In genomic region chr11:72447475-72447874, GRCm38 (mm10) we compare ENCODE assay signal across 16 mouse cellular contexts. TPM values are rescaled to one million over a fixed set of nuclear protein-coding genes. Genes with fewer than 3 reads are reported as not detected.
A peak's percentile ranks its signal among the peaks of the same experiment; 100 is the strongest.
DNase-seq lines count a peak whose midpoint lies in the region; ATAC-seq and TF ChIP-seq lines count a peak whose summit lies in the region.
"Had no signal": no experiment of that assay in that cellular context is flagged by ENCODE, and none has a peak within 500 bp of the region (broad histone marks: within the 10 kb centered on the region; RNA-seq: fewer than 3 reads in every experiment).

No protein-coding gene starts in this region.

- ATAC-seq in forebrain, postnatal 0 days: no peak
- ATAC-seq in forebrain, embryonic 14.5 days: no peak
- peak; percentile 17 to 25; a peak in 1 of 4 replicates for ATAC-seq in hematopoietic stem cell, adult 5-6 weeks (replicated peaks in 1 of 2; ENCODE audit: insufficient read depth in 1 of 2, low FRiP score in 2 of 2, low TSS enrichment in 1 of 2, low read depth in 1 of 2, poor library complexity in 2 of 2, severe bottlenecking in 2 of 2)
- ATAC-seq: intestine, embryonic 16.5 days; midbrain, embryonic 16.5 days had no signal

- peak; percentile 28 for TF ChIP-seq CTCF in forebrain, postnatal 0 days (IDR thresholded peaks at IDR 0.05; ENCODE audit: low read depth)
- 0 out of 2 replicates have a peak, but pooled peaks have one; percentile 17 for TF ChIP-seq CTCF in liver, adult 2 months (IDR thresholded peaks at IDR 0.05; ENCODE audit: low read depth, low read length)
- TF ChIP-seq CTCF in E14TG2a.4 (conservative IDR thresholded peaks at IDR 0.05; ENCODE audit: low read length): peak; percentile 18; the same call in 1 of the 2 replicates

- no peak for TF ChIP-seq POLR2A in liver, adult 2 months (IDR thresholded peaks at IDR 0.05; ENCODE audit: extremely low read depth, insufficient read depth, low read length)

- H3K27ac ChIP-seq in forebrain, postnatal 0 days (ENCODE audit: low read depth, low read length): no peak overlapping the region
- no peak overlapping the region for H3K27ac ChIP-seq in forebrain, embryonic 14.5 days (ENCODE audit: low read depth, low read length)
- no peak overlapping the region for H3K27ac ChIP-seq in liver, adult 2 months (replicated peaks; ENCODE audit: insufficient read depth, low read depth, low read length)
- H3K27ac ChIP-seq in hindbrain, embryonic 10.5 days: no peak overlapping the region
- H3K27ac ChIP-seq: embryonic facial prominence, embryonic 12.5 days; limb, embryonic 13.5 days; neural tube, embryonic 12.5 days had no signal

- H3K9me3 ChIP-seq in forebrain, postnatal 0 days (ENCODE audit: low read length): no peaks in the 10 kb centered on the region
- no peaks in the 10 kb centered on the region for H3K9me3 ChIP-seq in forebrain, embryonic 14.5 days (replicated peaks; ENCODE audit: control insufficient read depth, low read length)
- H3K9me3 ChIP-seq in E14TG2a.4 (ENCODE audit: low read length): no peaks in the 10 kb centered on the region
- H3K9me3 ChIP-seq in hindbrain, embryonic 10.5 days: no peaks in the 10 kb centered on the region
- H3K9me3 ChIP-seq: embryonic facial prominence, embryonic 12.5 days; limb, embryonic 13.5 days; neural tube, embryonic 12.5 days had no signal

- peaks cover 100% of the 10 kb centered on the region for H3K36me3 ChIP-seq in forebrain, postnatal 0 days (ENCODE audit: insufficient read depth)
- peaks cover 100% of the 10 kb centered on the region for H3K36me3 ChIP-seq in forebrain, embryonic 14.5 days (ENCODE audit: control insufficient read depth, insufficient read depth, low read length)
- peaks cover 43% of the 10 kb centered on the region for H3K36me3 ChIP-seq in liver, adult 2 months (ENCODE audit: control insufficient read depth, insufficient read depth, low read length)
- H3K36me3 ChIP-seq in E14TG2a.4 (ENCODE audit: insufficient read depth, low read length): peaks cover 100% of the 10 kb centered on the region
- peaks cover 100% of the 10 kb centered on the region for H3K36me3 ChIP-seq in hindbrain, embryonic 10.5 days

- H3K9ac ChIP-seq in forebrain, postnatal 0 days: no peak overlapping the region
- no peak overlapping the region for H3K9ac ChIP-seq in forebrain, embryonic 14.5 days (ENCODE audit: low read length)
- no peak overlapping the region for H3K9ac ChIP-seq in liver, adult 2 months (ENCODE audit: low read depth, low read length)
- H3K9ac ChIP-seq: embryonic facial prominence, embryonic 12.5 days; limb, embryonic 13.5 days; neural tube, embryonic 12.5 days had no signal

- H3K4me3 ChIP-seq in forebrain, postnatal 0 days (ENCODE audit: low read depth, low read length): no peak overlapping the region
- H3K4me3 ChIP-seq in forebrain, embryonic 14.5 days (ENCODE audit: low read depth, low read length): no peak overlapping the region
- H3K4me3 ChIP-seq in liver, adult 2 months (ENCODE audit: insufficient read depth, low read depth, low read length): no peak overlapping the region
- no peak overlapping the region for H3K4me3 ChIP-seq in E14TG2a.4 (replicated peaks; ENCODE audit: low read length)
- no peak overlapping the region for H3K4me3 ChIP-seq in hindbrain, embryonic 10.5 days
- H3K4me3 ChIP-seq: embryonic facial prominence, embryonic 12.5 days; limb, embryonic 13.5 days; neural tube, embryonic 12.5 days had no signal

- H3K79me2 ChIP-seq in liver, adult 2 months (ENCODE audit: control insufficient read depth, insufficient read depth, low read length): no peaks in the 10 kb centered on the region

- no peak overlapping the region for H3K4me2 ChIP-seq in forebrain, postnatal 0 days (ENCODE audit: low read depth)
- H3K4me2 ChIP-seq in forebrain, embryonic 14.5 days (ENCODE audit: low read length): no peak overlapping the region
- H3K4me2 ChIP-seq: embryonic facial prominence, embryonic 12.5 days; limb, embryonic 13.5 days; neural tube, embryonic 12.5 days had no signal

- H3K27me3 ChIP-seq in forebrain, postnatal 0 days (ENCODE audit: insufficient read depth, low read length): no peaks in the 10 kb centered on the region
- no peaks in the 10 kb centered on the region for H3K27me3 ChIP-seq in forebrain, embryonic 14.5 days (replicated peaks; ENCODE audit: control insufficient read depth, insufficient read depth, low read length)
- no peaks in the 10 kb centered on the region for H3K27me3 ChIP-seq in liver, adult 2 months (ENCODE audit: control insufficient read depth, insufficient read depth, low read length)
- H3K27me3 ChIP-seq in E14TG2a.4 (ENCODE audit: insufficient read depth, low read length): no peaks in the 10 kb centered on the region
- H3K27me3 ChIP-seq in hindbrain, embryonic 10.5 days (ENCODE audit: insufficient read depth, poor library complexity, severe bottlenecking): no peaks in the 10 kb centered on the region
- H3K27me3 ChIP-seq: embryonic facial prominence, embryonic 12.5 days; limb, embryonic 13.5 days; neural tube, embryonic 12.5 days had no signal

- no peaks in the 10 kb centered on the region for H3K4me1 ChIP-seq in forebrain, postnatal 0 days (ENCODE audit: insufficient read depth)
- peaks cover under 1% of the 10 kb centered on the region; the same call in 1 of the 2 replicates for H3K4me1 ChIP-seq in forebrain, embryonic 14.5 days (ENCODE audit: control insufficient read depth, insufficient read depth, low read length)
- H3K4me1 ChIP-seq in liver, adult 2 months (ENCODE audit: control insufficient read depth, insufficient read depth, low read length): no peaks in the 10 kb centered on the region
- peaks cover 99% of the 10 kb centered on the region for H3K4me1 ChIP-seq in E14TG2a.4 (replicated peaks; ENCODE audit: low read depth, low read length)
- H3K4me1 ChIP-seq in hindbrain, embryonic 10.5 days (replicated peaks): peaks cover 6% of the 10 kb centered on the region

- no peak for DNase-seq in forebrain, postnatal 0 days
- no peak for DNase-seq in forebrain, embryonic 14.5 days (ENCODE audit: low spot score)
- DNase-seq in liver, adult 2 months (ENCODE audit: extremely low read depth, low read depth, low spot score): no peak
- DNase-seq in liver: no peak
- DNase-seq in hindbrain, embryonic 10.5 days (ENCODE audit: low spot score): no peak
- DNase-seq in cerebellum, postnatal 4 days (ENCODE audit: low spot score in 2 of 2): no peak
- DNase-seq: heart, postnatal 36 days; right cerebral cortex, postnatal 4 days; thymus, postnatal 25 days had no signal

- 87% methylated on average over 8 of the region's 8 CpGs for WGBS in forebrain, postnatal 0 days
- 87% methylated on average over 8 of the region's 8 CpGs for WGBS in forebrain, embryonic 14.5 days
- 84% methylated on average over 8 of the region's 8 CpGs for WGBS in liver, adult 2 months
- WGBS in hindbrain, embryonic 10.5 days: 90% methylated on average over 8 of the region's 8 CpGs

RNA-seq across cellular contexts. Expression of gene Mybbp1a, which starts 6.3 kb away (rescaled TPM):
- total RNA-seq in forebrain, postnatal 0 days (2014; rRNA removed): 36.9 and 38.0 TPM in 2 replicates
- 50.0 and 52.4 TPM in 2 replicates for polyA plus RNA-seq in forebrain, postnatal 0 days (2015; fragmentation: Nextera tagmentation; extraction: Ambion mirVana)
- 80.5 and 82.1 TPM in 2 replicates for polyA plus RNA-seq in forebrain, embryonic 14.5 days (2014; fragmentation: Nextera tagmentation; extraction: Ambion mirVana)
- 13.7 and 18.8 TPM in 2 replicates for total RNA-seq in liver, adult 2 months (2014; rRNA removed)
- polyA plus RNA-seq in liver, adult 2 months (2012; rRNA removed): 14.8 and 21.6 TPM in 2 replicates
- total RNA-seq in hematopoietic stem cell, adult 5-6 weeks (2017): 145 and 148 TPM in 2 replicates
- 148 and 215 TPM in 2 replicates for polyA plus RNA-seq in hindbrain, embryonic 10.5 days (2016; fragmentation: Nextera tagmentation; extraction: Ambion mirVana)

RNA-seq across cellular contexts. Expression of gene Ggt6, which starts 12.1 kb away (rescaled TPM):
- not detected in 2 replicates for total RNA-seq in forebrain, postnatal 0 days (2014; rRNA removed)
- polyA plus RNA-seq in forebrain, postnatal 0 days (2015; fragmentation: Nextera tagmentation; extraction: Ambion mirVana): not detected in 2 replicates
- not detected in 2 replicates for polyA plus RNA-seq in forebrain, embryonic 14.5 days (2014; fragmentation: Nextera tagmentation; extraction: Ambion mirVana)
- 13.6 and 16.2 TPM in 2 replicates for total RNA-seq in liver, adult 2 months (2014; rRNA removed)
- 33.7 and 44.3 TPM in 2 replicates for polyA plus RNA-seq in liver, adult 2 months (2012; rRNA removed)
- not detected in 2 replicates for total RNA-seq in hematopoietic stem cell, adult 5-6 weeks (2017)
- not detected in 2 replicates for polyA plus RNA-seq in hindbrain, embryonic 10.5 days (2016; fragmentation: Nextera tagmentation; extraction: Ambion mirVana)
- total RNA-seq: heart, postnatal 36 days had no signal
- polyA plus RNA-seq: midbrain, embryonic 16.5 days; neural tube, embryonic 12.5 days had no signal

RNA-seq across cellular contexts. Expression of gene Smtnl2, which starts 36.0 kb away (rescaled TPM):
- total RNA-seq in forebrain, postnatal 0 days (2014; rRNA removed): 9.7 and 10.4 TPM in 2 replicates
- polyA plus RNA-seq in forebrain, postnatal 0 days (2015; fragmentation: Nextera tagmentation; extraction: Ambion mirVana): 8.4 and 10.2 TPM in 2 replicates
- polyA plus RNA-seq in forebrain, embryonic 14.5 days (2014; fragmentation: Nextera tagmentation; extraction: Ambion mirVana): 1.4 and 1.6 TPM in 2 replicates
- total RNA-seq in liver, adult 2 months (2014; rRNA removed): 0.47 and 0.55 TPM in 2 replicates
- polyA plus RNA-seq in liver, adult 2 months (2012; rRNA removed): 0.43 and 0.93 TPM in 2 replicates
- 0.35 and 0.44 TPM in 2 replicates for total RNA-seq in hematopoietic stem cell, adult 5-6 weeks (2017)
- 10.7 and 22.8 TPM in 2 replicates for polyA plus RNA-seq in hindbrain, embryonic 10.5 days (2016; fragmentation: Nextera tagmentation; extraction: Ambion mirVana)

RNA-seq across cellular contexts. Expression of gene Spns2, which starts 42.2 kb away (rescaled TPM):
- 38.8 and 40.1 TPM in 2 replicates for total RNA-seq in forebrain, postnatal 0 days (2014; rRNA removed)
- 6.5 and 6.7 TPM in 2 replicates for polyA plus RNA-seq in forebrain, postnatal 0 days (2015; fragmentation: Nextera tagmentation; extraction: Ambion mirVana)
- polyA plus RNA-seq in forebrain, embryonic 14.5 days (2014; fragmentation: Nextera tagmentation; extraction: Ambion mirVana): 4.6 and 5.8 TPM in 2 replicates
- total RNA-seq in liver, adult 2 months (2014; rRNA removed): 25.4 and 41.1 TPM in 2 replicates
- polyA plus RNA-seq in liver, adult 2 months (2012; rRNA removed): 47.3 and 65.1 TPM in 2 replicates
- total RNA-seq in hematopoietic stem cell, adult 5-6 weeks (2017): 87.2 and 89.3 TPM in 2 replicates
- polyA plus RNA-seq in hindbrain, embryonic 10.5 days (2016; fragmentation: Nextera tagmentation; extraction: Ambion mirVana): 4.0 and 5.5 TPM in 2 replicates

Comparison
In these comparisons a context has a peak if more than half of its experiments do, and no peak if none do; other contexts are left out.
1. ATAC-seq: peak in hematopoietic stem cell, adult 5-6 weeks (2 of 2); none in forebrain, postnatal 0 days (single experiment) and forebrain, embryonic 14.5 days (single experiment).
2. RNA of gene Ggt6, which starts 12.1 kb away (polyA plus RNA-seq): 33.7 to 44.3 TPM in liver, adult 2 months; not detected in forebrain, postnatal 0 days, not detected in forebrain, embryonic 14.5 days and not detected in hindbrain, embryonic 10.5 days; every median in the first group is over 10 times any median in the second.
3. Peak in every context shown above with its lines, with median percentiles within 50 percentile points of each other: CTCF ChIP-seq.